Mouse (Mus musculus) heart, embryonic 11.5 days (tissue): ENCODE results near the gene Mex3a. TPM values are rescaled to one million over a fixed set of nuclear protein-coding genes. Genes with fewer than 3 reads are reported as not detected.

ENCODE experiments used
- ATAC-seq: fragments of 200-750 bp; cut with Nextera tagmentation; replicated peaks from 2 replicates; pipeline ENCODE4 v1.8.0; 2017; ENCODE audit warnings: moderate library complexity; ENCODE audit not compliant: insufficient number of reproducible peaks, low FRiP score, low TSS enrichment
- H3K27ac ChIP-seq: fragments of 300-500 bp; sonication (generic); 2 replicates; pipeline ENCODE4 v1.5.1; 2014; ENCODE audit warnings: mild to moderate bottlenecking, low read depth, low read length
- H3K27me3 ChIP-seq: fragments of 300-500 bp; sonication (generic); 2 replicates; pipeline ENCODE4 v1.6.1; 2014; ENCODE audit warnings: mild to moderate bottlenecking, low read length, mixed read lengths; ENCODE audit not compliant: control insufficient read depth, insufficient read depth
- H3K36me3 ChIP-seq: fragments of 300-500 bp; sonication (generic); 2 replicates; pipeline ENCODE4 v1.6.1; 2014; ENCODE audit warnings: mild to moderate bottlenecking, low read length, moderate library complexity, mixed read lengths; ENCODE audit not compliant: control insufficient read depth, insufficient read depth
- H3K4me1 ChIP-seq: fragments of 300-500 bp; sonication (generic); 2 replicates; pipeline ENCODE4 v1.6.1; 2014; ENCODE audit warnings: low read length; ENCODE audit not compliant: control insufficient read depth, insufficient read depth
- H3K4me2 ChIP-seq: fragments of 300-500 bp; sonication (generic); 2 replicates; pipeline ENCODE4 v1.6.1; 2014; ENCODE audit warnings: mild to moderate bottlenecking, moderate library complexity
- H3K4me3 ChIP-seq: fragments of 300-500 bp; sonication (generic); 2 replicates; pipeline ENCODE4 v1.5.1; 2014; ENCODE audit warnings: low read depth, low read length
- H3K9ac ChIP-seq: fragments of 300-500 bp; sonication (generic); 2 replicates; pipeline ENCODE4 v1.6.1; 2014; ENCODE audit warnings: mild to moderate bottlenecking, low read depth, low read length, moderate library complexity
- H3K9me3 ChIP-seq: fragments of 300-500 bp; sonication (generic); replicated peaks from 2 replicates; pipeline ENCODE4 v1.6.1; 2016; ENCODE audit warnings: low read length; ENCODE audit not compliant: control insufficient read depth
- WGBS: fragments of 180-500 bp; shearing (Covaris S2); extraction: QIAGEN DNeasy Blood & Tissue Kit; methylation state at CpG from one replicate; pipeline ENCODE4 v1.1.7; 2014; ENCODE audit not compliant: insufficient replicate concordance; 5-methylcytosine and 5-hydroxymethylcytosine counted together
- polyA plus RNA-seq: library from polyadenylated mRNA; unstranded; fragments of >200 nt; fragmentation: Nextera tagmentation; extraction: Ambion mirVana; gene quantifications from 2 replicates; pipeline ENCODE4 v1.2.1, GENCODE M21; 2014

The Mex3a gene
- polyA plus RNA-seq, 1 experiment from 2014 or later: 16.9 TPM

- peak overlapping the region; percentile 68 for H3K4me2 ChIP-seq
- peak overlapping the region; percentile 58 for H3K9ac ChIP-seq
- peak overlapping the region; percentile 41 for H3K4me3 ChIP-seq
- peaks cover 32% of the 10 kb centered on the region for H3K4me1 ChIP-seq
- WGBS: 52% methylated on average over 13 of the region's 13 CpGs
- H3K9me3 ChIP-seq: no peaks in the 10 kb centered on the region
- H3K27ac ChIP-seq: peak overlapping the region; percentile 87
- no peaks in the 10 kb centered on the region for H3K36me3 ChIP-seq
- no peaks in the 10 kb centered on the region for H3K27me3 ChIP-seq
- no peak for ATAC-seq
Measured at GRCm38 (mm10) chr3:88510421-88511289, 21.5 kb upstream of the Mex3a start.

GRCm38 (mm10) chr3:88511559-88511958 lies 20.6 kb upstream of the Mex3a start:
- Histone ChIP-seq H3K9me3 (no peaks in the 10 kb centered on the region), H3K27ac (no peak overlapping the region), H3K9ac (no peak overlapping the region; the same call in 1 of the 2 replicates), H3K4me2 (no peak overlapping the region), H3K4me1 (peaks cover 32% of the 10 kb centered on the region), H3K27me3 (no peaks in the 10 kb centered on the region), H3K4me3 (no peak overlapping the region), H3K36me3 (no peaks in the 10 kb centered on the region)
- 49% methylated on average over 4 of the region's 4 CpGs for WGBS
- ATAC-seq: no peak

GRCm38 (mm10) chr3:88512141-88512895 lies 19.9 kb upstream of the Mex3a start:
- 36% methylated on average over 6 of the region's 6 CpGs for WGBS
- no peak for ATAC-seq
- Histone ChIP-seq H3K4me2 (no peak overlapping the region), H3K9ac (peak overlapping the region; percentile 22; the same call in 1 of the 2 replicates), H3K4me1 (peaks cover 30% of the 10 kb centered on the region), H3K4me3 (no peak overlapping the region), H3K9me3 (no peaks in the 10 kb centered on the region), H3K27ac (peak overlapping the region; percentile 60), H3K36me3 (no peaks in the 10 kb centered on the region), H3K27me3 (no peaks in the 10 kb centered on the region)

- H3K4me3 ChIP-seq: no peak overlapping the region
- peak overlapping the region; percentile 60 for H3K27ac ChIP-seq
- H3K4me2 ChIP-seq: no peak overlapping the region
- no peaks in the 10 kb centered on the region for H3K27me3 ChIP-seq
- WGBS: 40% methylated on average over 12 of the region's 15 CpGs
- no peaks in the 10 kb centered on the region for H3K9me3 ChIP-seq
- no peak overlapping the region; the same call in 1 of the 2 replicates for H3K9ac ChIP-seq
- H3K36me3 ChIP-seq: no peaks in the 10 kb centered on the region
- no peak for ATAC-seq
- H3K4me1 ChIP-seq: peaks cover 30% of the 10 kb centered on the region
Measured at GRCm38 (mm10) chr3:88512896-88513545, 19.2 kb upstream of the Mex3a start.

- no peaks in the 10 kb centered on the region for H3K36me3 ChIP-seq
- no peak overlapping the region for H3K27ac ChIP-seq
- H3K4me3 ChIP-seq: no peak overlapping the region
- no peak overlapping the region for H3K9ac ChIP-seq
- H3K27me3 ChIP-seq: no peaks in the 10 kb centered on the region
- WGBS: 81% methylated on average over 7 of the region's 7 CpGs
- no peaks in the 10 kb centered on the region for H3K9me3 ChIP-seq
- ATAC-seq: no peak
- no peak overlapping the region for H3K4me2 ChIP-seq
- H3K4me1 ChIP-seq: peaks cover 30% of the 10 kb centered on the region
Measured at GRCm38 (mm10) chr3:88513546-88514115, 18.6 kb upstream of the Mex3a start.

GRCm38 (mm10) chr3:88514231-88515094 lies 17.7 kb upstream of the Mex3a start:
- Histone ChIP-seq H3K36me3 (no peaks in the 10 kb centered on the region), H3K9me3 (no peaks in the 10 kb centered on the region), H3K4me2 (no peak overlapping the region), H3K4me3 (no peak overlapping the region), H3K9ac (no peak overlapping the region), H3K27me3 (no peaks in the 10 kb centered on the region), H3K27ac (no peak overlapping the region), H3K4me1 (peaks cover 26% of the 10 kb centered on the region)
- ATAC-seq: no peak; the same call in 1 of the 2 replicates
- WGBS: 68% methylated on average over 10 of the region's 10 CpGs

- no peak for ATAC-seq
- 91% methylated on average over 2 of the region's 2 CpGs for WGBS
- no peaks in the 10 kb centered on the region for H3K27me3 ChIP-seq
Measured at GRCm38 (mm10) chr3:88515095-88515386, 17.2 kb upstream of the Mex3a start.

More at GRCm38 (mm10) chr3:88515095-88515386, 17.2 kb upstream of the Mex3a start:
- Histone ChIP-seq H3K36me3 (no peaks in the 10 kb centered on the region), H3K9ac (no peak overlapping the region), H3K4me2 (no peak overlapping the region), H3K9me3 (no peaks in the 10 kb centered on the region), H3K27ac (no peak overlapping the region), H3K4me3 (no peak overlapping the region), H3K4me1 (peaks cover 25% of the 10 kb centered on the region)
